Mouse (Mus musculus): ENCODE results near the gene Fes. TPM values are rescaled to one million over a fixed set of nuclear protein-coding genes. Genes with fewer than 3 reads are reported as not detected.

Fes gene
- polyA plus RNA-seq, 1 experiment: 52.8 TPM

GRCm38 (mm10) chr7:80371041-80371751 is 16.6 kb downstream of the Fes start, which contains the start of gene Man2a2:
TSS of gene Man2a2 (minus strand) at chr7:80371375.
- DNase-seq (ENCODE audit: low read depth in 1 of 2, low spot score in 2 of 2): peak in 1 of 2 experiments; percentile 78
- peak within 1 kb of the TSS; percentile 74 for H3K4me3 ChIP-seq (ENCODE audit: extremely low read depth, insufficient read depth, insufficient read length)
- H3K27me3 ChIP-seq (ENCODE audit: control insufficient read depth, insufficient read depth, low read length): no peaks in the 10 kb centered on the region
- H3K27ac ChIP-seq (ENCODE audit: insufficient read depth, low read length): peak within 1 kb of the TSS; percentile 77
- under 1% methylated on average over 64 of the region's 86 CpGs for WGBS
- TF ChIP-seq POLR2A (IDR thresholded peaks at IDR 0.05; ENCODE audit: low read depth, low read length): no peak
- peak; percentile 82 for TF ChIP-seq CTCF (IDR thresholded peaks at IDR 0.05; ENCODE audit: extremely low read depth, insufficient read depth, insufficient read length, insufficient replicate concordance)
- peaks cover 9% of the 10 kb centered on the region for H3K36me3 ChIP-seq (ENCODE audit: control insufficient read depth, insufficient read depth, low read length)
- H3K4me1 ChIP-seq (ENCODE audit: control insufficient read depth, insufficient read depth, insufficient read length): peaks cover 28% of the 10 kb centered on the region; the same call in 1 of the 2 replicates

GRCm38 (mm10) chr7:80370649-80371040 is 17.1 kb downstream of the Fes start:
- Histone ChIP-seq H3K36me3 (ENCODE audit: control insufficient read depth, insufficient read depth, low read length) (peaks cover 13% of the 10 kb centered on the region), H3K4me1 (ENCODE audit: control insufficient read depth, insufficient read depth, insufficient read length) (peaks cover 28% of the 10 kb centered on the region; the same call in 1 of the 2 replicates), H3K27ac (ENCODE audit: insufficient read depth, low read length) (peak overlapping the region; percentile 77), H3K27me3 (ENCODE audit: control insufficient read depth, insufficient read depth, low read length) (no peaks in the 10 kb centered on the region), H3K4me3 (ENCODE audit: extremely low read depth, insufficient read depth, insufficient read length) (peak overlapping the region; percentile 74)
- TF ChIP-seq CTCF (IDR thresholded peaks at IDR 0.05; ENCODE audit: extremely low read depth, insufficient read depth, insufficient read length, insufficient replicate concordance) (no peak), POLR2A (IDR thresholded peaks at IDR 0.05; ENCODE audit: low read depth, low read length) (no peak)
- under 1% methylated on average over 31 of the region's 31 CpGs for WGBS
- DNase-seq (ENCODE audit: low read depth in 1 of 2, low spot score in 2 of 2): peak; percentile 69 to 84

GRCm38 (mm10) chr7:80369967-80370431 is 17.7 kb downstream of the Fes start:
- Histone ChIP-seq H3K4me1 (ENCODE audit: control insufficient read depth, insufficient read depth, insufficient read length) (peaks cover 22% of the 10 kb centered on the region; the same call in 1 of the 2 replicates), H3K27ac (ENCODE audit: insufficient read depth, low read length) (peak overlapping the region; percentile 77), H3K4me3 (ENCODE audit: extremely low read depth, insufficient read depth, insufficient read length) (peak overlapping the region; percentile 74), H3K27me3 (ENCODE audit: control insufficient read depth, insufficient read depth, low read length) (no peaks in the 10 kb centered on the region), H3K36me3 (ENCODE audit: control insufficient read depth, insufficient read depth, low read length) (peaks cover 13% of the 10 kb centered on the region)
- no peak for DNase-seq (ENCODE audit: low read depth in 1 of 2, low spot score in 2 of 2)
- TF ChIP-seq POLR2A (IDR thresholded peaks at IDR 0.05; ENCODE audit: low read depth, low read length) (no peak), CTCF (IDR thresholded peaks at IDR 0.05; ENCODE audit: extremely low read depth, insufficient read depth, insufficient read length, insufficient replicate concordance) (no peak)
- 15% methylated on average over 4 of the region's 4 CpGs for WGBS

- Histone ChIP-seq H3K4me1 (ENCODE audit: control insufficient read depth, insufficient read depth, insufficient read length) (peaks cover 22% of the 10 kb centered on the region; the same call in 1 of the 2 replicates), H3K4me3 (ENCODE audit: extremely low read depth, insufficient read depth, insufficient read length) (no peak overlapping the region; the same call in 1 of the 2 replicates), H3K27ac (ENCODE audit: insufficient read depth, low read length) (peak overlapping the region; percentile 77), H3K36me3 (ENCODE audit: control insufficient read depth, insufficient read depth, low read length) (peaks cover 13% of the 10 kb centered on the region), H3K27me3 (ENCODE audit: control insufficient read depth, insufficient read depth, low read length) (no peaks in the 10 kb centered on the region)
- 45% methylated on average over 5 of the region's 5 CpGs for WGBS
- no peak for DNase-seq (ENCODE audit: low read depth in 1 of 2, low spot score in 2 of 2)
- TF ChIP-seq CTCF (IDR thresholded peaks at IDR 0.05; ENCODE audit: extremely low read depth, insufficient read depth, insufficient read length, insufficient replicate concordance) (no peak), POLR2A (IDR thresholded peaks at IDR 0.05; ENCODE audit: low read depth, low read length) (no peak)
Observed at GRCm38 (mm10) chr7:80369461-80369860, 18.3 kb downstream of the Fes start.

- peak overlapping the region; percentile 78 for H3K27ac ChIP-seq (ENCODE audit: insufficient read depth, low read length)
- H3K36me3 ChIP-seq (ENCODE audit: control insufficient read depth, insufficient read depth, low read length): peaks cover 14% of the 10 kb centered on the region
- H3K4me1 ChIP-seq (ENCODE audit: control insufficient read depth, insufficient read depth, insufficient read length): peaks cover 19% of the 10 kb centered on the region; the same call in 1 of the 2 replicates
- H3K27me3 ChIP-seq (ENCODE audit: control insufficient read depth, insufficient read depth, low read length): no peaks in the 10 kb centered on the region
- peak in 1 of 2 experiments; percentile 73 for DNase-seq (ENCODE audit: low read depth in 1 of 2, low spot score in 2 of 2)
- peak overlapping the region; percentile 2; the same call in 1 of the 2 replicates for H3K4me3 ChIP-seq (ENCODE audit: extremely low read depth, insufficient read depth, insufficient read length)
- WGBS: 30% methylated on average over 20 of the region's 20 CpGs
- peak; percentile 4; the same call in 1 of the 2 replicates for TF ChIP-seq POLR2A (IDR thresholded peaks at IDR 0.05; ENCODE audit: low read depth, low read length)
- TF ChIP-seq CTCF (IDR thresholded peaks at IDR 0.05; ENCODE audit: extremely low read depth, insufficient read depth, insufficient read length, insufficient replicate concordance): no peak
Observed at GRCm38 (mm10) chr7:80368635-80369421, 18.9 kb downstream of the Fes start.

GRCm38 (mm10) chr7:80368009-80368408 is 19.7 kb downstream of the Fes start:
- WGBS: 91% methylated on average over 9 of the region's 9 CpGs
- TF ChIP-seq CTCF (IDR thresholded peaks at IDR 0.05; ENCODE audit: extremely low read depth, insufficient read depth, insufficient read length, insufficient replicate concordance): no peak
- TF ChIP-seq POLR2A (IDR thresholded peaks at IDR 0.05; ENCODE audit: low read depth, low read length): no peak
- peak overlapping the region; percentile 78 for H3K27ac ChIP-seq (ENCODE audit: insufficient read depth, low read length)

More at GRCm38 (mm10) chr7:80368009-80368408, 19.7 kb downstream of the Fes start:
- Histone ChIP-seq H3K27me3 (ENCODE audit: control insufficient read depth, insufficient read depth, low read length) (no peaks in the 10 kb centered on the region), H3K4me3 (ENCODE audit: extremely low read depth, insufficient read depth, insufficient read length) (no peak overlapping the region), H3K4me1 (ENCODE audit: control insufficient read depth, insufficient read depth, insufficient read length) (peaks cover 17% of the 10 kb centered on the region; the same call in 1 of the 2 replicates), H3K36me3 (ENCODE audit: control insufficient read depth, insufficient read depth, low read length) (peaks cover 22% of the 10 kb centered on the region)
- DNase-seq (ENCODE audit: low read depth in 1 of 2, low spot score in 2 of 2): no peak

All from spleen, adult 2 months (tissue).